Mouse (Mus musculus): ENCODE measurements around the gene Adamts15.

DNA sequence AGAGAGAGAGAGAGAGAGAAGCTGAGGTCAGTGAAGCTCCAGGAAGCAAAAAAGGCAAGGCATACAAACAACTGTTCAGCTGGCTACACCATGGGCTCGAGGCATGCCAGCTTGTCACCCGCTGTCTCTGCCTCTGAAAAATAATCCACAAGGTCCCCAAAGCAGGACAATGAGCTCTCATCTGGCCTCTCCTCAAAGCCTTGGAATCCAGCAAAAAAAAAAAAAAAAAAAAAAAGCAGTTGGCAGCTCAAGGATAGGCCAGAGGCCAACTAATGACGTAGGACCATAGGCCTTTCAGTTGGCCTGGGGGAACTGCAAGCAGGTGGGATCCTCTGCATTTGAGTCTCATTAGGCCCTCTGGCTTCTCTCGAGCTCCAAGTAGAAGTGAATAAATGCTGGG lies 27.7 kb upstream of the Adamts15 start:
- TF ChIP-seq CTCF (IDR thresholded peaks at IDR 0.05; ENCODE audit: control insufficient read depth, insufficient read depth, insufficient read length) = no peak
- no peak for TF ChIP-seq MYOG (IDR thresholded peaks at IDR 0.05; ENCODE audit: control insufficient read depth, extremely low read depth, insufficient read length)
- TF ChIP-seq MYOD1 (IDR thresholded peaks at IDR 0.05; ENCODE audit: control insufficient read depth, insufficient read length, low read depth) = no peak
